Mouse (Mus musculus) spleen, postnatal 10 days (tissue): ENCODE data around the gene Arhgap45.
A peak's percentile ranks its signal among the peaks of the same experiment; 100 is the strongest.

Source experiments
- DNase-seq, 2 experiments: peaks; one replicate each; pipeline ENCODE4 v3.0.0; 2021 to 2022; ENCODE audit warnings: low spot score in 2 of 2

Arhgap45 gene

GRCm38 (mm10) chr10:80016511-80016910 is at the start of gene Arhgap45:
TSS of gene Arhgap45 (plus strand) at chr10:80016653.
- peak; percentile 70 to 85 for DNase-seq

- DNase-seq, result no peak
Measured at GRCm38 (mm10) chr10:79966886-79967400, 49.5 kb upstream of the Arhgap45 start.

GRCm38 (mm10) chr10:79968181-79968580 is 48.3 kb upstream of the Arhgap45 start:
- DNase-seq, result no peak

- no peak for DNase-seq
Measured at GRCm38 (mm10) chr10:79969124-79969568, 47.3 kb upstream of the Arhgap45 start.

- DNase-seq, result no peak
Measured at GRCm38 (mm10) chr10:79970415-79971182, 45.9 kb upstream of the Arhgap45 start, which contains the start of gene Grin3b. TSS of gene Grin3b (plus strand) at chr10:79970715.

- DNase-seq, result no peak
Measured at GRCm38 (mm10) chr10:79971183-79971497, 45.3 kb upstream of the Arhgap45 start.

GRCm38 (mm10) chr10:79972831-79973230 is 43.6 kb upstream of the Arhgap45 start:
- DNase-seq, result no peak

GRCm38 (mm10) chr10:79974087-79974486 is 42.4 kb upstream of the Arhgap45 start:
- no peak for DNase-seq

GRCm38 (mm10) chr10:79974668-79975067 is 41.8 kb upstream of the Arhgap45 start:
- no peak for DNase-seq

GRCm38 (mm10) chr10:79976071-79976721 is 40.3 kb upstream of the Arhgap45 start:
- no peak for DNase-seq

GRCm38 (mm10) chr10:79976722-79977107 is 39.7 kb upstream of the Arhgap45 start:
- DNase-seq, result no peak

- no peak for DNase-seq
Measured at GRCm38 (mm10) chr10:79977324-79977723, 39.1 kb upstream of the Arhgap45 start.

- DNase-seq, result no peak
Measured at GRCm38 (mm10) chr10:79978061-79978460, 38.4 kb upstream of the Arhgap45 start.

- DNase-seq, result no peak
Measured at GRCm38 (mm10) chr10:79979401-79980155, 36.9 kb upstream of the Arhgap45 start.

GRCm38 (mm10) chr10:79983205-79983604 is 33.2 kb upstream of the Arhgap45 start:
- DNase-seq, result no peak

GRCm38 (mm10) chr10:79983670-79984069 is 32.8 kb upstream of the Arhgap45 start:
- DNase-seq, result peak; percentile 68 to 80

GRCm38 (mm10) chr10:79984195-79984816 is 32.1 kb upstream of the Arhgap45 start, which contains the start of gene Tmem259:
TSS of gene Tmem259 (minus strand) at chr10:79984330.
- DNase-seq, result peak; percentile 88 to 91

GRCm38 (mm10) chr10:79984871-79985270 is 31.6 kb upstream of the Arhgap45 start:
- peak; percentile 94 to 96 for DNase-seq

- DNase-seq, result peak; percentile 74 to 85
Measured at GRCm38 (mm10) chr10:79985334-79986231, 30.9 kb upstream of the Arhgap45 start.

GRCm38 (mm10) chr10:79986232-79986878 is 30.1 kb upstream of the Arhgap45 start:
- peak; percentile 60 to 63 for DNase-seq
